Mouse (Mus musculus) right cerebral cortex, postnatal 14 days (tissue): Measurements from ENCODE around the gene Gm7697.
A peak's percentile ranks its signal among the peaks of the same experiment; 100 is the strongest.
"Not testable (repeated sequence)": the region's sequence is repeated elsewhere in the genome, so short reads cannot be mapped to it uniquely, and the experiment has no call there.

ENCODE experiments used
- DNase-seq: peaks from one replicate; pipeline ENCODE4 v3.0.0; 2022

Gene Gm7697

GRCm38 (mm10) chr8:69522876-69523275 lies at the start of gene Gm7697:
Gm7697 (minus strand) TSS chr8:69522976.
- DNase-seq = not testable (repeated sequence)

DNA sequence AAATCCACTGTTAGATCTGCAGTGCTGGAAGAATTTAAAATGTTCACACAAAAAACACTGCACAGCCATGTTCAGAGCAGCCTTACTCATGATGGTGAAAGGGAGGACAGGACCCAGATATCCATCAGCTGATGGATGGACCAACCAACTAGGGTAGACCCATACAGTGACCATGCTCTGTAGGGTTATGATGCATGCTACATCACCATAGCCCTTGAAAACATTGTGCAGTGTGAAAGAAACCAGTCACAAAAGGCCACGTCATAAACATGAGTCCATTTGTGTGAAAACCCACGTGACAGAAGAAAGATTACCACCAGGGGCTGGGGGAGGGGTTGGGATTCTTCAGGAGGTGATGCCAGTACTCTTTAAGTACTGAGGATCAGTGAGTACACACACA lies 28.5 kb upstream of the Gm7697 start:
- DNase-seq = not testable (repeated sequence)

GRCm38 (mm10) chr8:69549556-69549955 lies 26.8 kb upstream of the Gm7697 start:
- DNase-seq = peak; percentile 76

GRCm38 (mm10) chr8:69548114-69548513 lies 25.3 kb upstream of the Gm7697 start:
- not testable (repeated sequence) for DNase-seq

DNA sequence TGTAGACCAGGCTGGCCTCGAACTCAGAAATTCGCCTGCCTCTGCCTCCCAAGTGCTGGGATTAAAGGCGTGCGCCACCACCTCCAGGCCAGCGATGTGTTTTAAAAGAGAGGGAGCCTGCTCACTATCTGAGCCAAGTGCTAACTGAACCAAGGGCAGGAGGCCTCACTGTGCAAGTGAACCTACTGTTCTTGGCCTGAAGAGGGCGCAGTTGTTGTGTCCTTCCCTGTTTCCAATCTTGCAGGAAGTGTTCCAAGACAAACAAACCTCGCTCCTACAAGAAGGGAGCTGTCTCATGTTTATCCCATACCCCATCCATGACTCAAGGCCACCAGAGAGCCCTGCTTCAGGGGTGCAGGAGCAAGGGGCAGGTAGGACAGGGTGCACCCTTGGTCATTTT lies 24.4 kb upstream of the Gm7697 start:
- not testable (repeated sequence) for DNase-seq

DNA sequence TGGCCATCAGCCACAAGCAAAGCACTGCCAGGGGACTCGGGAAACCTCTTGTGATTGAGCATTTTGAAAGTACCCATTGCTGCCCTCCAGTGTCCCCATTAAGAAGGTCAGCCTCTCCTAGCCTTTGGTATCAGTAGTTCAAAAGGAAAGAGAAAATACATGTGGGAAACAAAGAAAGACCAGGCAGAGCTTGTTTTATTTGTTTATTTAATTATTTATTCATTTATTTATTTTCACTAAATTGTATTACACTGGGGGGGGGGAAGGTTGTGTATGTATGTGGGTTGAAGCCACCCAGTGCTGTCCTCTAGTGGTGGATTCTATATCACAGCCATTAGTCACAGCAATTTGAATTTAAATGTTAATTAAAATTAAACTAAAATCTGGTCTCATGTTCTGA lies 22.2 kb upstream of the Gm7697 start:
- DNase-seq = not testable (repeated sequence)

GRCm38 (mm10) chr8:69544511-69544910 lies 21.7 kb upstream of the Gm7697 start:
- DNase-seq = not testable (repeated sequence)

DNA sequence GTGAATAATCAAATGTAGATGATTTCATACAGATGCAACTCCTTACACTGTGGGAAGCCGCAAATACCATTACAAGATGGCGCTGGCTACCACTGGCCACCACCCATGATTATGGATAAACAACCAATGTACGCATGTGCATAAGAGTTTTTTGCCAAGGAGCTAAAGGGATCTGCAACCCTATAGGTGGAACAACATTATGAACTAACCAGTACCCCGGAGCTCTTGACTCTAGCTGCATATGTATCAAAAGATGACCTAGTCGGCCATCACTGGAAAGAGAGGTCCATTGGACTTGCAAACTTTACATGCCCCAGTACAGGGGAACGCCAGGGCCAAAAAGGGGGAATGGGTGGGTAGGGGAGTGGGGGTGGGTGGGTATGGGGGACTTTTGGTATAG lies 21.2 kb upstream of the Gm7697 start:
- DNase-seq = not testable (repeated sequence)

DNA sequence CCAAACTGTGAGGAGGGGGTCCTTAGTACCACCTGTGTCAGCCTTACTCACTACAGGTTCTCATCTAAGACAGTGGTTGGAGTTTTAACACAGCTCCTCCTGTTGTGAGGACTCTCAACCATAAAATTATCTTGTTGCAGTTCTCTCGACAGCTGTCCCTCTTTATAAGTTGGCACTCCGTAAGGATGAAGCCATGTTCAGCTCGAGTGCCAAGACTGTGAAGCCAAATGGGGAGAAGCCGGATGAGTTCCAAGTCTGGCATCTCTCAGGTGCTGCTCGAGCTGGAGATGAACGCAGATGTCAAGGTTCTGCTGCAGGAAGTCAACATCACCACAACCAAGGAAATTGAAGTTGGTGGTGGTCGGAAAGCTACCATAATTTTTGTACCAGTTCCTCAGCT lies 18.0 kb upstream of the Gm7697 start:
- DNase-seq = not testable (repeated sequence)

DNA sequence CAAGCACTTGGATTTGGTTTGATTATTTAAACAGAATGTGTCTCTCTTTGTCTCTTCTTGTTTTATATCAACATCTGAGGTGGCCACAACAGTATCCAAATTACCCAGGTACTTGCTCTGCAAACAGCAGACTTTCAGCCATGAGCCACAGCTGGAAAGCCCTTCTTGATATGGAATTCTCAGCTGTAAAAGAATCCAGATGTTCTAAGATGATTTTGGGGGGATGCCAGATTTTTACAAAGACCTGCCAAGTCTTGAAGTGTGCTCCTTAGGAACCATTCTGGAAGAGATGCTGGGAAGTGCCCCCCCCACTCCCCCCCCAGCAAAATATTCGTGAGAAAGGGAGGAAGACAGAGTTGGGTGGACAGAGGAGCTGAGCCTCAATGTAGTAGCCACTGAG lies 17.6 kb upstream of the Gm7697 start:
- DNase-seq = not testable (repeated sequence)

GRCm38 (mm10) chr8:69474946-69475345 lies 47.8 kb downstream of the Gm7697 start:
- not testable (repeated sequence) for DNase-seq

DNA sequence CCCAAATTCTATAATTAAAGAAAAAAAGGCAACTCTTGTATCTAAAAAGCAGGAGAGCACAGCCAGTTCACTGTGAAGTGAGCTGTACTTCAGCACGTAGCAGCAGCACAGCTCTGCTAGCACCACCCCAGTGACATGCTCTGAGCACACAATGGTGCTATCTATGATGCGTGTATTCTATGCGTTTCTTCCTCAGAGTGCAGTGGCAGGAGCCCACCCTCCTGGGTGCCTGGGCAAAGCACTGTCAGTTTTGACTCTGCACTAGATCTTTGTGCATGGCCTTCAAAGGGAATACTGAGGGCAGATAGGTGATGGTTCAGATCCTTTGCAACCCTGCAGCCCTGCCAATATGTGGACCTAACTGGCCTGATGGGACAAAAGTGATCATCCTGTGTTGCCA lies 69.3 kb downstream of the Gm7697 start, which contains the start of gene Gm9495:
TSS of gene Gm9495 (minus strand) at position 101 of the 400 bp plus-strand sequence.
- not testable (repeated sequence) for DNase-seq
